In genomic region chr16:86881583-86881982, GRCm38 (mm10) we compare ENCODE assay signal across 12 mouse cellular contexts.
DNase-seq lines count a peak whose midpoint lies in the region; TF ChIP-seq lines count a peak whose summit lies in the region.
"Had no signal": no experiment of that assay in that cellular context is flagged by ENCODE, and none has a peak within 500 bp of the region (broad histone marks: within the 10 kb centered on the region; RNA-seq: fewer than 3 reads in every experiment).

No protein-coding gene starts in this region.

- peak; percentile 38 for TF ChIP-seq CTCF in gastrocnemius, adult 2 months (IDR thresholded peaks at IDR 0.05)
- TF ChIP-seq CTCF in layer of hippocampus, adult 2 months (conservative IDR thresholded peaks at IDR 0.05) = peak; percentile 65

- H3K4me3 ChIP-seq in gastrocnemius, adult 2 months = no peak overlapping the region
- H3K4me3 ChIP-seq in layer of hippocampus, adult 2 months = no peak overlapping the region
- H3K4me3 ChIP-seq: hindbrain, embryonic 10.5 days; stomach, embryonic 15.5 days had no signal

- DNase-seq in gastrocnemius, adult 2 months = no peak
- no peak for DNase-seq in gastrocnemius, adult 8-10 months (ENCODE audit: low spot score in 2 of 2)
- DNase-seq in layer of hippocampus, adult 2 months (ENCODE audit: low spot score in 2 of 2) = no peak
- no peak for DNase-seq in layer of hippocampus, adult 8-10 months (ENCODE audit: low spot score in 2 of 2)
- DNase-seq in NIH3T3 (ENCODE audit: low read depth) = peak; percentile 45
- peak; percentile 10 for DNase-seq in gastrocnemius, postnatal 14 days
- no peak for DNase-seq in layer of hippocampus, postnatal 36 days
- DNase-seq: adrenal gland, postnatal 25 days; thymus, postnatal 36 days had no signal

- intact Hi-C loops in gastrocnemius, adult 2 months (cut with DNase I) = loop anchor here (5.0 kb wide), 3 partner anchors 234 to 579 kb away; no protein-coding TSS in a partner anchor
- intact Hi-C loops in gastrocnemius, postnatal 14 days (cut with DNase I; ENCODE audit: low total_unique reads) = loop anchor here (5.0 to 10.0 kb wide), 3 partner anchors 237 to 1074 kb away; no protein-coding TSS in a partner anchor

- no peak overlapping the region for H3K27ac ChIP-seq in gastrocnemius, adult 2 months
- no peak overlapping the region for H3K27ac ChIP-seq in layer of hippocampus, adult 2 months
- H3K27ac ChIP-seq: hindbrain, embryonic 10.5 days; liver, embryonic 14.5 days; stomach, embryonic 15.5 days had no signal

Comparison
In these comparisons a context has a peak if more than half of its experiments do, and no peak if none do; other contexts are left out.
1. DNase-seq: peak in NIH3T3 (single experiment) and gastrocnemius, postnatal 14 days (single experiment); none in gastrocnemius, adult 2 months (single experiment), gastrocnemius, adult 8-10 months (0 of 2), layer of hippocampus, adult 2 months (0 of 2), layer of hippocampus, adult 8-10 months (0 of 2) and layer of hippocampus, postnatal 36 days (0 of 2).